Mouse (Mus musculus) layer of hippocampus, adult 18-20 months (tissue): Measurements from ENCODE around the gene Kansl1. TPM values are rescaled to one million over a fixed set of nuclear protein-coding genes. Genes with fewer than 3 reads are reported as not detected.

Experiments
- DNase-seq, 2 experiments: peaks; one replicate each; pipeline ENCODE4 v3.0.0; 2022; ENCODE audit warnings: low spot score in 2 of 2
- total RNA-seq, 2 experiments: library from RNA; stranded (reverse); gene quantifications; 2 replicates each; pipeline ENCODE4 v1.2.3; 2021

Kansl1 gene
- total RNA-seq, 2 experiments from 2014 or later, result 71.2 to 72.1 TPM

- DNase-seq, result no peak
Observed at GRCm38 (mm10) chr11:104376291-104376690, 92.4 kb downstream of the Kansl1 start.

- no peak for DNase-seq
Observed at GRCm38 (mm10) chr11:104367486-104368190, 101.0 kb downstream of the Kansl1 start.

GRCm38 (mm10) chr11:104363823-104364600, 104.6 kb downstream of the Kansl1 start:
- DNase-seq, result no peak

- no peak for DNase-seq
Observed at GRCm38 (mm10) chr11:104362704-104363103, 106.0 kb downstream of the Kansl1 start.

GRCm38 (mm10) chr11:104361790-104362189, 106.9 kb downstream of the Kansl1 start:
- no peak for DNase-seq

GRCm38 (mm10) chr11:104346931-104347330, 121.7 kb downstream of the Kansl1 start:
- DNase-seq, result no peak

GRCm38 (mm10) chr11:104334946-104335345, 133.7 kb downstream of the Kansl1 start:
- DNase-seq, result no peak

GRCm38 (mm10) chr11:104334115-104334514, 134.5 kb downstream of the Kansl1 start:
- no peak for DNase-seq

- peak in 1 of 2 experiments; percentile 48 for DNase-seq
Observed at GRCm38 (mm10) chr11:104332105-104332504, 136.6 kb downstream of the Kansl1 start.

- no peak for DNase-seq
Observed at GRCm38 (mm10) chr11:104331208-104331607, 137.5 kb downstream of the Kansl1 start.

- DNase-seq, result no peak
Observed at GRCm38 (mm10) chr11:104330151-104330550, 138.5 kb downstream of the Kansl1 start.

GRCm38 (mm10) chr11:104329185-104329926, 139.3 kb downstream of the Kansl1 start:
- no peak for DNase-seq

GRCm38 (mm10) chr11:104327946-104328345, 140.7 kb downstream of the Kansl1 start:
- no peak for DNase-seq

- no peak for DNase-seq
Observed at GRCm38 (mm10) chr11:104327462-104327861, 141.2 kb downstream of the Kansl1 start.

GRCm38 (mm10) chr11:104322142-104322541, 146.5 kb downstream of the Kansl1 start:
- no peak for DNase-seq

GRCm38 (mm10) chr11:104320511-104320910, 148.2 kb downstream of the Kansl1 start:
- no peak for DNase-seq

- no peak for DNase-seq
Observed at GRCm38 (mm10) chr11:104318940-104319781, 149.5 kb downstream of the Kansl1 start.

- DNase-seq, result no peak
Observed at GRCm38 (mm10) chr11:104317631-104318030, 151.0 kb downstream of the Kansl1 start.

- no peak for DNase-seq
Observed at GRCm38 (mm10) chr11:104316685-104317400, 151.8 kb downstream of the Kansl1 start.

GRCm38 (mm10) chr11:104315703-104316102, 153.0 kb downstream of the Kansl1 start:
- DNase-seq, result peak; percentile 52 to 76
